Mouse (Mus musculus) ZHBTc4 (cell line): ENCODE measurements around the gene Adam1a.

Experiments used
- DNase-seq: peaks from one replicate; pipeline ENCODE4 v3.0.0-alpha.2; 2011; ENCODE audit warnings: low read depth, low spot score

Gene Adam1a

GRCm38 (mm10) chr5:121544910-121545792 is at the start of gene Adam1a, which contains the start of gene Gm42878:
TSS of gene Adam1a (minus strand) at chr5:121545482.
TSS of gene Gm42878 (minus strand) at chr5:121545482.
- DNase-seq = peak; percentile 54

GRCm38 (mm10) chr5:121594714-121595313 is 49.5 kb upstream of the Adam1a start:
- DNase-seq = no peak

GRCm38 (mm10) chr5:121593451-121594401 is 48.4 kb upstream of the Adam1a start, which contains the start of gene Aldh2:
TSS of gene Aldh2 (minus strand) at chr5:121593824.
- peak; percentile 96 for DNase-seq

- DNase-seq = peak; percentile 23
These were observed 47.6 kb upstream of the Adam1a start for GRCm38 (mm10) chr5:121592816-121593407.

- peak; percentile 18 for DNase-seq
These were observed 47.0 kb upstream of the Adam1a start for GRCm38 (mm10) chr5:121592064-121592815.

GRCm38 (mm10) chr5:121591417-121592063 is 46.3 kb upstream of the Adam1a start:
- DNase-seq = no peak

GRCm38 (mm10) chr5:121589928-121590327 is 44.6 kb upstream of the Adam1a start:
- DNase-seq = no peak

- DNase-seq = peak; percentile 34
These were observed 41.2 kb upstream of the Adam1a start for GRCm38 (mm10) chr5:121586400-121587039.

GRCm38 (mm10) chr5:121585699-121586098 is 40.4 kb upstream of the Adam1a start:
- no peak for DNase-seq

- DNase-seq = no peak
These were observed 39.7 kb upstream of the Adam1a start for GRCm38 (mm10) chr5:121585005-121585404.

GRCm38 (mm10) chr5:121583765-121584501 is 38.7 kb upstream of the Adam1a start:
- peak; percentile 88 for DNase-seq

GRCm38 (mm10) chr5:121581945-121582344 is 36.7 kb upstream of the Adam1a start:
- DNase-seq = peak; percentile 52

GRCm38 (mm10) chr5:121576927-121577488 is 31.7 kb upstream of the Adam1a start:
- DNase-seq = no peak

- peak; percentile 57 for DNase-seq
These were observed 30.6 kb upstream of the Adam1a start for GRCm38 (mm10) chr5:121575867-121576266.

- no peak for DNase-seq
These were observed 28.9 kb upstream of the Adam1a start for GRCm38 (mm10) chr5:121574145-121574544.

GRCm38 (mm10) chr5:121570787-121571186 is 25.5 kb upstream of the Adam1a start:
- DNase-seq = no peak

- no peak for DNase-seq
These were observed 24.7 kb upstream of the Adam1a start for GRCm38 (mm10) chr5:121569881-121570420.

- DNase-seq = no peak
These were observed 20.9 kb upstream of the Adam1a start for GRCm38 (mm10) chr5:121566035-121566681.
